Mouse (Mus musculus) ES-E14 (cell line): ENCODE data around the gene Add1.

Source experiments
- CHD2 ChIP-seq: IDR thresholded peaks from 2 replicates; pipeline ENCODE4 v1.6.1; 2014; ENCODE audit warnings: mild to moderate bottlenecking, low read depth, low read length, inconsistent platforms
- HCFC1 ChIP-seq: IDR thresholded peaks from 2 replicates; pipeline ENCODE4 v1.6.1; 2012; ENCODE audit warnings: low read length, inconsistent platforms, borderline replicate concordance; ENCODE audit not compliant: insufficient read depth
- MAFK ChIP-seq: IDR thresholded peaks from 2 replicates; pipeline ENCODE4 v1.6.1; 2014; ENCODE audit warnings: mild to moderate bottlenecking, low read depth, low read length, inconsistent platforms; ENCODE audit not compliant: insufficient read depth
- ZC3H11A ChIP-seq: IDR thresholded peaks from 2 replicates; pipeline ENCODE4 v1.6.1; 2012; ENCODE audit warnings: low read depth, mild to moderate bottlenecking, inconsistent platforms, low read length, borderline replicate concordance
- ZNF384 ChIP-seq: IDR thresholded peaks from 2 replicates; pipeline ENCODE4 v1.6.1; 2012; ENCODE audit warnings: low read depth, low read length, inconsistent platforms

GRCm38 (mm10) chr5:34538079-34538478 is 35.4 kb upstream of the Add1 start:
- TF ChIP-seq ZNF384: no peak
- no peak for TF ChIP-seq CHD2
- TF ChIP-seq ZC3H11A: no peak
- no peak for TF ChIP-seq MAFK
- no peak for TF ChIP-seq HCFC1
